Mouse (Mus musculus) megakaryocyte progenitor cell, adult 5-6 weeks (primary cell): ENCODE measurements around the gene Phlda1. TPM values are rescaled to one million over a fixed set of nuclear protein-coding genes. Genes with fewer than 3 reads are reported as not detected.

ENCODE experiments used
- ATAC-seq: replicated peaks from 2 replicates; pipeline ENCODE4 v1.8.0; 2016; ENCODE audit warnings: mild to moderate bottlenecking, moderate TSS enrichment, inconsistent platforms; ENCODE audit not compliant: poor library complexity
- total RNA-seq, 2 experiments: library from RNA; stranded (forward) in 1 of 2; stranded (reverse) in 1 of 2; fragments of 157-497, 149-512 nt in 1 of 2; fragments of 200-1000 nt in 1 of 2; gene quantifications; 2 replicates each; pipeline versions ENCODE4 v1.2.3 to v1.2.4; 2015 to 2017

The Phlda1 gene
- total RNA-seq, 2 experiments from 2014 or later: 0.33 to 2.1 TPM

DNA sequence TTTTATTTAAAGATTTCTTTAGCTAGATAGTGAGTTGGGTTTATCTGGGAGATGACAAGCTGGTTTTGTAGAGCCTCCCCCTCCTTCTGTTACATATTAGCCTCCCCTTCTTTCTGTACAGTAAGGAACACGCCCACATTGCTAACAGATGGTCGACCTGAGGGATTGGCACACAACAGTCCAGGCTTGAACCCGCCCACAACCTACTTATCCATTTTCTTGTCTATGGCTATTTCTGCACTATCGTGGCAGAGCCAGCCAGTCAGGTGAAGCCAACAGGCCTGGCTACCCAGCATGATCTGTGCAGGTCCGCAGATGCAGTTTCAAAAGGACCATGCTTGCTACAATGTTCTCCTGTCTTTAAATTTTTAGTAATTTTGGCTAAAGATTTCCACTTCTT is 21.0 kb downstream of the Phlda1 start:
- no peak for ATAC-seq

DNA sequence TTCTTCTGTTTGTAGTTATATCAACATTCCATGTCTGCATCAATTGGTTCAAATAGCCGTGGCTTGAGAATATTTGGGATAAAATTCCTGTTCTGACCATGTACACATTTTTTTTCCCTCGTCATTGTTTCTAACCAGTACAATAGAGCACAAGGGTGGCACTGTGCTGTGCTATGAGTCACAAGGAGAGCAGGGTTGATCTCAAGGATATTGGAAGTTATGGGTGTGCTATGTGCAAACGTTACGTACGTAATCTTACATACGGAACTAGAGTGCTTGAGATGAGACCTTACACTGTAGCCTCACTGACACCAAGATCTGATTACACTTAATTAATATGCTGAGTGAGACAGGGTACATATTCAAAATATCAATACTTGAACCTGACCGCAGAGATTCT is 21.5 kb downstream of the Phlda1 start:
- ATAC-seq: no peak

DNA sequence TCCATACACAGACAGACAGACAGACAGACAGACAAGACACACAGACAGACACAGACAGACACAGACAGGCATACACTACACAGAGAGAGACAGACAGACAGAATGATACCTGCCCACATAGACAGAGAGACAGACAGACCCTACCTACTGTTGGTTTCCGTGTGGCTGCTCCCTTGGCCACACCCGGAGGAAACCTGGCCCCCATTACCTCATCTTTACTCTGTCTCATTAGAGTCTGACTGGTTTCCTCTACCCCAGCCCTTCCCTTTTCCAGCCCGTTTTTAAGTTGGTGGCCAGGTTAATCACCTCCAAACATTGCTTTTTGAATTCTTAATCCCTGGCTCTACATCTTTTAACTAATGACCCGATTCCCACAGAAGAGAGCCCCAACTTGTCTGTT is 22.2 kb downstream of the Phlda1 start:
- ATAC-seq: peak; percentile 73

DNA sequence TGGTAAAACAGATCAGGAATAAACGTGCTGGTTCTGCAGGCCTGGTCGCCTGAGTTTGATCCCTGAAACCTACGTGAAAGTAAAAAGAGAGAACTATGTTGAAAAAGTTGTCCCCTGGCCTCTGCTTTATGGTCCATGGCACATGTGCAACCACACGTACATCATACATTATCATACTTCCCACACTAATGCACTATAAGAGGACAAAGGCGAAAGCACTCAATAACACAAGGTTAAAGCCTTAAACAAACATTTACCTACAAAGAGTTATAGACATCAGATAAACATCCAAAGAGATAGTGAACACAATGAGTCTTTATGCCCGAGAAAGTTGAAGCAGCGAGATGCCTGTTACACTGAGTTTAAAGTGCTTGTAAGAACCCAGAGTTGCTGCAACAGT is 24.3 kb downstream of the Phlda1 start:
- ATAC-seq: no peak

DNA sequence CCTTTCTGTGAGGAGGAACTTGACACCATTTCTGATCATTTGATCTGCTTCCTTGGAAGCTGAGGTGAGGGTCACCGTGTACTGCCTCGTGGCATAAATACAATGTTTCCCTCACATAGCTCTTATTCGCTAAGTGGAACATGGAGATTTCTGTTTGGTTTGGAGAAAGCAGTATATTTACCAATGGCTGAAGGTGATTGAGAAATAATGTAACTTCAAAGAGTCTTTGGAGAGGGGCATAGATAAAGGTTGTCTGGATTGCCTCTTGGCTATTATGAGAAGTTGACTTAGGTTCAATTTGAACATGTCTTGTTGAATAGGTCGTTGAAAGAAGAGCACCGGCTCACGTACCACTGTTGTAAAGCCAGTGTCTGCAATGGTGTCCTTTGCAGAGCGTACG is 28.6 kb downstream of the Phlda1 start:
- no peak for ATAC-seq

DNA sequence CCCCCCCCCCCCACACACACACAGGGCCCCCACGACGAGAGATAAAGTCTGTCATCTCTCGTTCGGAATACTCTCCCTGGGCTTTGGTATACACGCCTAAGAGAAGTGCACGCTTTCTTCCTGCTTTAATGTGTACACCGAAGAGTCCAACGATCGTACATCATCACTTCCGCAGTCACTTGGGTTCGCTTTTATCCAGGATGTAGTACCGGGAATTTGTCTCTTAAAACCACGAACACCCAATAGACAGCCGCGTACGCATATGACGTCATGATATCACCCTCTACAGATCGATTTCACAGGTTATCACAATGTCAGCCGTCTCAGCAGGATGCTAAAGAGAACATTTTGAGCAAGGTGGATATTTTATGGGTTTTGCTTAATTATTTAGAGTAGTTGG is 31.3 kb downstream of the Phlda1 start:
- ATAC-seq: no peak

DNA sequence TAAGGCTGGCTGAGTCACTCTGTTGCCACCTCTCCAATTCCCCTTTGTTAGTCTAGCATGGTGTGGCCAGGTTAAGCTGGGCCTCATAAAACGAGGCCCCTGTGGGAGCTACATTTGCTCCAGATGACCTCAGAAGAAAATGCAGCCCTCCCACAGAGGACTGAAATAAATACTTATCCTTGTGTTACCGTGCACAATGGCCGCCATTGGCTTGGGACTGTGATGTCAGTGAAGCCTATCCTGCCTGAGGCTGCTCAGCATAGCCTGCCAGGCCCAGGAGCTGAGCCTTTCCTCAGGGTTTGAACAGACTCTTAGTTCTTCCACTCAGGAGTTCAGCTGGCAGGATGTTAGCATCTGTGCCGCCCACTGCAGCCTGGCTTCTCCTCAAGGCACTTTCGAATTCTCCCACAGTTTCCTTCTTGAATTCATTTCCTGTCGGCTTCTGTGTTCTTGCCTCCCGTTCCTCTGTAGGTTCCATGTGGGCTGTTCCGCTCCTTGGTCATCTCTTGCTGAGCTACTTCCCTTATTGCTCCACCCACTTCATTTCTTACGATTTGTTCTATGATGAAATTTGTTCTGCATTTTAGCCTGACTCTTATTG is 33.7 kb downstream of the Phlda1 start:
- ATAC-seq: peak; percentile 92

DNA sequence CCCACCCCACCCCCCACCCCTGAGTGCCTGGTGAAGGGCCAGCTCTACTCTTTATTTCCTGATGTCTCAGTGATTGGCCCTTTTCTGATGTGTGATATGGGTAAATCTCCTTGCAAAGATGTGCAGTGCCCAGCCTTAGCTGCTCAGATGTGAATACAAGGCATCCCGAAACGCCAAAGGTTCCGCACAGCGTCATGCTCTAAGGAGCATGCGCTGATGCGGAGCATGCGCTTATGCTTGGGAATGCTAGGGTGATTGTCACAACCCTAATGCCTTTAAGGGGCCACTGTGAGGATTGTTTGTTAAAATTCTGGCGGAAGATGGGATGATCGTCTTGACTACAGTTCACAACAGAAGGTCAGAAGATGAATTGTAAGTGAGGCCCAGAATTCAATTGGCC is 34.6 kb downstream of the Phlda1 start:
- no peak for ATAC-seq

DNA sequence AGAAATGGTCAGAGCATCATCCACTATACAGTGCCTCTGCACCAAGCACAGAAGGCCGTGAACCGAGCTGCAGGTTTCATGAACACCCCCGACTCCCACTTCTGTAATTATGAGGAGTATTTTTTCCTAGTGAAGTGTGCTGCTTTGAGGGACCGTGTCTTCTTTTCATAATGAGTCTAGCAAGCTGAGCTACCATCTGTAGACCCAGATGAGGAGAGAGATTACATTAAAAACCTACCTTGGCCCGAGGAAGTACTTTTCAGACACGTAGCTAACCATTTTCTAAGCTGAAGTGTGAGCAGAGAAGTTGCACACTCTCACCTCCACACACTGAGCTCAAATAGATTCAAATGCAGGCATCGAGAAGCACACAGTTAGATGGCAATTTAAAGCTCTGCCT is 37.0 kb downstream of the Phlda1 start:
- ATAC-seq: no peak

DNA sequence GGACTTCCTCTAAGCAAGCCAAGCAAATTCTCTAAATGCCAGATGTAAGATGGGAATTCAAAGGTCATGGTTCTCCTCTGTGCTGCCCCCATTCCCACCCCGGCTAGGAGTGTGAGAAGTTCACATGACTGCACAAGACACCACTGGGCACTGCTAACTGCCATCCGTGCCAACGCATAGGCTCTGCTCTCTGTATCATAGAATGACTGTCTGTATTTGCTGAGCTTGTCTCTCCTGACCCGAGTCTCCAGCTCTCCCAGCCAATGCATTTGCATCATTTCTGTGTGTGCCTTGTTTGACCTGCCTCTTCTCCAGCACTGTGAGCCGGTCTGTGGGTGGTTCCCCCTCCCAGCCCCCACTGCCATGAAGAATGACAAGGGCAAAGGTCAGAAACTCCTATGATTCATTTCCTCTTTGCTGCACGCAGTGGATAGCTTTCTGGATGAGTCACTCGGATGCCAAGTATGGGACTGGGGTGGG is 37.7 kb downstream of the Phlda1 start:
- no peak; the same call in 1 of the 2 replicates for ATAC-seq

DNA sequence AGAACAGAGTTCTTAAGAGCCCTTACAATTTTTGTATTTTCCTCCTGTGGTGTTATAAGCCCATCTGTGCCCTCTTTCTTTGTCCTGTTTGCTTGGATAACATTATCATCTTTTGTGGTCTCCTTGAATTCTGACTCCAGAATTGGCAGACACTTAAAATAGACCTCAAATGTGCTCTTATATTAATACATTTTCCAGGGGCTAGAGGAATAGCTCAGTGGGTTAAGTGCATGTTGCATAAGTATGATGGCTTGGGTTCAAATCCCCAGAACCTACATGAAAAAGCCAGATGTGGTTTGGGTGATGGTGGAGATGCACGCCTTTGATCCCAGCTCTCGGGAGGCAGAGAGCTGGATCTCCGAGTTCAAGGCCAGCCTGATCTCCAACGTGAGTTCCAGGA is 38.2 kb downstream of the Phlda1 start:
- no peak for ATAC-seq

DNA sequence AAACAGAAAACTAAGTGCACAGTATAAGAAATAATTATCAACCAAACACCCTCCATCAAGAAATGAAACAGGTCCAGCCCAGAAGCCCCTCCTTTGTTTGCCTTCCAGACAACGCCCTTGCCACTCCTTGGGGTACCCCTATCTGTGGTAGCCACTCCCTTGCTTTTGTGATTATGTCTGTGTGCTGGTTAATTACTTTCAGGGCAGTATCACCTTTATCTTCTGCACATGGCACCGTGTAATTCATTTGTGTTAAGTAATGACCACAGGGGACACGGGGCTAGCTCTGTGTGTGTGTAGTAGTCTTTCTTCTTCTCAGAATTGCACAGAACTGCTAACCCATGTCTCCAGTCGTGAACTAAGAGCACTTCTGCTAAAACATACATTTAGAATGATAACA is 39.6 kb downstream of the Phlda1 start:
- peak; percentile 63 for ATAC-seq

DNA sequence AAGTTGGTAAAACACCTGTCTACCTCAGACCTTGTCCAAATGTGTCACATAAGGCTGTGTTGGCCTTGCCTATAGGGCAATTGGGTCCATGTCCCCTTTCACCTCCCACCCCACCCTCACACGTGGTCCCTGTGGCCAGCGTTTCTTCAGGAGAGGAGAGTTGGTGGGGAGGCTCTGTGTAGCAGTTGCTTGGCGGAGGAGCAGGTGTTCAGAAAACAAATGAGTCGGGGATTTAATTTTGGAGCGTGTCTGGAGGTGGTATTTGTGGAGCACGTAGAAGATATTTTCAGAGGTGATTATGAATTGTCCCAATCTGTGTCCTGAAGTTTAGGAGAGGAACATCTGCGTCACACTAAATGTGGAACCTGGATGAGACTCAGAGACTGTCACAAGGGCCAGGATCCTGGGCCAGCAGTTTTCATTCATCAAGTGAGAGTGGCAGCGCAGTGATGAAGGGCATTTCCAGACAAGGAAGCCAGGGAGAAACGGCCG is 41.8 kb downstream of the Phlda1 start:
- ATAC-seq: no peak

DNA sequence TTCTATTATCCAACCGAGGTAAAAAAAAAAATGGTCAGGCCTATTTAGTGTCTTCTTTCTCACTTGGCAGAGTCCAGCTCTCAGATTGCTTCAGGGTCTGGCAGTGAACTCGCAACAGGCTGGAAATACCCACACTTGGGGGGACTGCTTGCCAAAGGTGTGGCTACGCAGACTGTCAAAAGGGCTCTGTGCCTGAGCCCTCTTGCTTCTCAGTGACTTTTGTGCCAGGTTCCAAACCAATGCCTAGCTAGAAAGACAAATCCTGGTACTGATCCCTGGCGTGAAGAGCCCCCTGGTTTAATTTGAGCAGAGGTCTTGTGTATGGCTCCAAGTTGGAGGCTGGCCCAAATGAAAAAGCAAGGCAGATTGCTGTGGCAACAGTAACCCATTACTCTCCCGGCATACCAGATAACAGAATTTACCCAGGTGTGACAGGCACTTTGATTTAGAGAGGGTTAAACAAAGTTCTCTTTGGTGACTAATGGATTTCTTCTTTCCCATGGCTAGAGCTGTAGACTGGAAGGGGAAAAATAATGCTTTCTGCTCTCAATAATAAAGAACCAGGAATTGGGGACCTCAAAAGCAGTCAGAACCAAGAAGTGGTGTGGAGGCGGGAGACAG is 44.1 kb downstream of the Phlda1 start:
- ATAC-seq: no peak

DNA sequence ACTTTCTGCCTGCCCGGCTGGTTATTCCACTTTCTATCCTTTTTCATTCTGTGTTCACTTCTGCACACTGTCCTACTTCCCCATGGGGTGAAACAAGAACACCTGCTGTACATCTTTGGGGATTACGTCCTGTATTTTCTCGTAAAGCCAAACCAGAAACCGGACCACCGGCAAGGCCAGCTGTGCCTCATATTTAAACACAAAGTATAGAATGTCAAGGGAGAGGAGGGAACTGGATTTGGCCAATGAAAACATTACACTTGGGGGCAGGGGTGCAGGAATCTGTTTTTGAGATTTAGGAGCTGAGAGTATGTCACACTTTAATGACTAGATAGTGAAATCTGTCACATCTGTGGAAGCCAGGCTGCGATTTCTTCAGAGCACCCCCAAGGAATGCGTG is 47.6 kb downstream of the Phlda1 start:
- ATAC-seq: no peak

DNA sequence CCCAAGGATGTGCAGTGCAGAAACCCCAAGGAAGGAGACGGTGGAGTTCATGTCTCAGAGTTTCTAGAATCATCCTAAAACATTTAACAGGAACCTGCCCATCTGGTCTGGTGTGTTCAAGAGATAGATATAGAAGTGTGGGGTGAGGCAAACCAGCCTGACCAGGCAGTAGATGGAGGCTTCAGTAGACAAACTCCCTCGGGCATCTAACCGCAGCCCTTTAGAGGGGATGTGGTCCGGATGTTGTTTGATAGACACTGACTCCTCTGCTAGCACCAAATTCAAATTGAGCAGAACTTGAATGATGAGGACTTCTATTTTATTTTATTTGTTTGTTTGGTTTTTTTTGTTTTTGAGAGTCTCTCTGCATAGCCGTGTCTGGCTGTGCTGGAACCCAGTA is 48.6 kb downstream of the Phlda1 start:
- ATAC-seq: no peak

DNA sequence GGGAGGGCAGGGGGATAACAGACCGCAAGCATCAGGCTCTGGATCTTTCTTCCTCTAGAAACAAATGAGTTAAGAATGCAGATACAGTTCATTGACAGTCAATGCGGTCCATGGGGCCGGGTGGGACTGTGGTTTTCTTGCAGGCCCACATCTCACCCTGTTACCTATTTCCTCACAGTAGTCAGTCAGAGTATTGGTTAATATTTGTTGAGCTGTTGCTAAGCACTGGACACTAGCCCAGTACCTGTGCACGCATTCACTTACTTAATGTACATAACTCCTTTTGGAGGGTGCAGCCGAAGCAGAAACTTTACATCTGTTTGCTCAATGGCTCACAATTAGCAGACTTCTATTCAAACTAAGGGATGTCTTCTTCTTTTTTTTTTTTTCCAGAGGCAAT is 52.1 kb downstream of the Phlda1 start:
- ATAC-seq: peak; percentile 42

Other genes starting within 250 kb of the Phlda1 start
- 2.9 and 3.8 TPM in 2 replicates for gene Bbs10, start 207.6 kb upstream of the Phlda1 start, total RNA-seq (2015)
- 1.3 and 4.9 TPM in 2 replicates for gene Bbs10, start 207.6 kb upstream of the Phlda1 start, total RNA-seq (2017)
- gene Nap1l1, start 33.1 kb upstream of the Phlda1 start, total RNA-seq (2015): 651 and 679 TPM in 2 replicates
- gene Nap1l1, start 33.1 kb upstream of the Phlda1 start, total RNA-seq (2017): 565 and 710 TPM in 2 replicates